Mouse (Mus musculus) forebrain, embryonic 13.5 days (tissue): ENCODE results near the gene Prr23a1. TPM values are rescaled to one million over a fixed set of nuclear protein-coding genes. Genes with fewer than 3 reads are reported as not detected.

ENCODE experiments used
- ATAC-seq: fragments of 200-750 bp; cut with Nextera tagmentation; 2 replicates; pipeline ENCODE4 v1.8.0; 2017
- H3K27ac ChIP-seq: fragments of 300-500 bp; sonication (generic); 2 replicates; pipeline ENCODE4 v1.5.1; 2015; ENCODE audit warnings: inconsistent platforms, mild to moderate bottlenecking, moderate library complexity
- H3K27me3 ChIP-seq: fragments of 300-500 bp; sonication (generic); 2 replicates; pipeline ENCODE4 v1.6.1; 2015; ENCODE audit warnings: mild to moderate bottlenecking, inconsistent platforms
- H3K36me3 ChIP-seq: fragments of 300-500 bp; sonication (generic); 2 replicates; pipeline ENCODE4 v1.6.1; 2015; ENCODE audit warnings: mild to moderate bottlenecking, inconsistent platforms; ENCODE audit not compliant: poor library complexity, severe bottlenecking
- H3K4me1 ChIP-seq: fragments of 300-500 bp; sonication (generic); 2 replicates; pipeline ENCODE4 v1.6.1; 2015; ENCODE audit warnings: inconsistent platforms
- H3K4me2 ChIP-seq: fragments of 300-500 bp; sonication (generic); 2 replicates; pipeline ENCODE4 v1.6.1; 2015; ENCODE audit warnings: inconsistent platforms, mild to moderate bottlenecking, moderate library complexity
- H3K4me3 ChIP-seq: fragments of 300-500 bp; sonication (generic); 2 replicates; pipeline ENCODE4 v1.5.1; 2015; ENCODE audit warnings: mild to moderate bottlenecking, inconsistent platforms
- H3K9ac ChIP-seq: fragments of 300-500 bp; sonication (generic); 2 replicates; pipeline ENCODE4 v1.6.1; 2015; ENCODE audit warnings: mild to moderate bottlenecking, inconsistent platforms
- H3K9me3 ChIP-seq: fragments of 300-500 bp; sonication (generic); replicated peaks from 2 replicates; pipeline ENCODE4 v1.6.1; 2016; ENCODE audit warnings: inconsistent platforms
- WGBS: fragments of 180-500 bp; shearing (Covaris S2); methylation state at CpG from one replicate; pipeline ENCODE4 v1.1.7; 2015; 5-methylcytosine and 5-hydroxymethylcytosine counted together
- polyA plus RNA-seq: library from polyadenylated mRNA; unstranded; fragments of >200 nt; fragmentation: Nextera tagmentation; extraction: Ambion mirVana; gene quantifications from 2 replicates; pipeline ENCODE4 v1.2.1, GENCODE M21; 2015

Gene Prr23a1
- polyA plus RNA-seq, 1 experiment from 2014 or later = not detected

DNA sequence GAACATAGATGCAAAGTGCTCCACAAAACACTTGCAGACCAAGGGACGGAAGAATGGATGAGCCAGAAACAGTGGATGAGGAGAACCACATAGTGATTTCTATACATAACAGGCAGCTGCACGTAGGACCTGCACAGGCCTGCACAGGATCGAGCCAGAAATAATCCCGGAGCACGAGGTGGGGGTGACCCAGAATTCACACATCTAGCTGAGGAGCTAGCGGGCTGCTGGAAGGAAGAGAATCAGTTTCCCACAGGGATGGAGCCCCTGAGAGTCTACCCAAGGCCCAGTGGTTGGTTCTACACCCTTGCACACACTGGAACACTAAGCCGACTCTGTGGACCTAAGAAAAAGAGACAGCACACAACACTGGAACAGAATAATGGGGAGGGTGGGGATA lies 18.5 kb upstream of the Prr23a1 start:
- no peak for ATAC-seq

DNA sequence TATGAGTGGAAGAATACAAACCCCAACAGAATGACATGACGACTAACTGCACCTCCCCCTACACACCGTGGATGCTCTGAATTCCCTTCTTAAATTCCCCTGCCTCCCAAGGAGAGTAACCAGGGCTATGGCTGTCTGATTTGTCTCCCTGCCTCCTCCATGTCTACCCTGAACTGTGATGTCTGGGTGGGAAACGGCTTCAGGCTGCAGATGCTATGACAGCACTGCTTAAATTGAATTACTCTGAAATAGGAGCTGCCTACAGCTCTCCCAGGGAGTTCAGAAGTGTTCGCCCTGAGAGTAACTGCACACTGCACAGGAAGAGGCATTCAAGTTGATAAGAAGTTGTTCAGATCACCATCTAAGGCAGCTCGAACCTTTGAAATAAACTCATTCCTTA lies 12.8 kb upstream of the Prr23a1 start:
- 73% methylated on average over 5 of the region's 5 CpGs for WGBS

More for the DNA sequence above, 18.5 kb upstream of the Prr23a1 start:
- 88% methylated on average over 7 of the region's 7 CpGs for WGBS
- no peak overlapping the region for H3K27ac ChIP-seq
- no peaks in the 10 kb centered on the region for H3K4me1 ChIP-seq
- no peaks in the 10 kb centered on the region for H3K27me3 ChIP-seq
- 0 out of 2 replicates have a peak, but pooled peaks cover 5% of the 10 kb centered on the region for H3K9me3 ChIP-seq
- no peak overlapping the region for H3K4me3 ChIP-seq
- no peaks in the 10 kb centered on the region for H3K36me3 ChIP-seq
- H3K9ac ChIP-seq = no peak overlapping the region
- H3K4me2 ChIP-seq = no peak overlapping the region

GRCm38 (mm10) chr9:98837537-98838074 lies 4.7 kb upstream of the Prr23a1 start:
- no peak for ATAC-seq
- H3K27me3 ChIP-seq = no peaks in the 10 kb centered on the region
- 89% methylated on average over 7 of the region's 7 CpGs for WGBS
- H3K4me2 ChIP-seq = no peak overlapping the region
- no peak overlapping the region for H3K9ac ChIP-seq
- no peaks in the 10 kb centered on the region for H3K4me1 ChIP-seq
- H3K27ac ChIP-seq = no peak overlapping the region
- no peak overlapping the region for H3K4me3 ChIP-seq
- H3K36me3 ChIP-seq = no peaks in the 10 kb centered on the region
- H3K9me3 ChIP-seq = no peaks in the 10 kb centered on the region

More for the DNA sequence above, 12.8 kb upstream of the Prr23a1 start:
- Histone ChIP-seq H3K4me3 (no peak overlapping the region), H3K4me1 (no peaks in the 10 kb centered on the region), H3K36me3 (no peaks in the 10 kb centered on the region), H3K27me3 (no peaks in the 10 kb centered on the region), H3K9ac (no peak overlapping the region), H3K9me3 (no peaks in the 10 kb centered on the region), H3K27ac (no peak overlapping the region), H3K4me2 (no peak overlapping the region)
- no peak for ATAC-seq

DNA sequence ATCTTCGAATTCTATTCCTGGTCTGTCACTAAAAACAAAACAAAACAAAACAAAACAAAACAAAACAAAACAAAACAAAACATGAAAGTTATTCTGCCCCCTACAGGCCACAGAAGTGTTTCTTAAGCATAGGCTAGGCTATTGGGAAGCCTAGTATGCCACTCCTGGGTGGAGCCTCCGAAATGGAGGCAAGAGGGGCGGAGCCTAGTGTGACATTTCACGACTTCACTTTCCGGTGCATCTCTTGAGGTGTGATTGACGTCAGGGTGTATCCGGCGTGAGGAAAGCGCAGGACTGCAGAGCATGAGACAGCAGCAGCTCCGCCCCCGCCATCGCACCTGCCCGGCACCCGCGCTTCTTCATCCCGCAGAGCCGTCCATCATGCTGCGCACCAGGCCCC lies 13.9 kb downstream of the Prr23a1 start, which contains the start of gene Prr23a2:
Prr23a2 (plus strand) TSS at position 285 of the 400 bp plus-strand sequence.
- H3K9ac ChIP-seq = no peak within 1 kb of the TSS
- no peak within 1 kb of the TSS for H3K4me2 ChIP-seq
- no peaks in the 10 kb centered on the region for H3K27me3 ChIP-seq
- H3K27ac ChIP-seq = no peak within 1 kb of the TSS
- ATAC-seq = no peak
- 83% methylated on average over 12 of the region's 18 CpGs for WGBS
- H3K36me3 ChIP-seq = no peaks in the 10 kb centered on the region
- no peak within 1 kb of the TSS for H3K4me3 ChIP-seq
- H3K9me3 ChIP-seq = no peaks in the 10 kb centered on the region
- H3K4me1 ChIP-seq = no peaks in the 10 kb centered on the region

DNA sequence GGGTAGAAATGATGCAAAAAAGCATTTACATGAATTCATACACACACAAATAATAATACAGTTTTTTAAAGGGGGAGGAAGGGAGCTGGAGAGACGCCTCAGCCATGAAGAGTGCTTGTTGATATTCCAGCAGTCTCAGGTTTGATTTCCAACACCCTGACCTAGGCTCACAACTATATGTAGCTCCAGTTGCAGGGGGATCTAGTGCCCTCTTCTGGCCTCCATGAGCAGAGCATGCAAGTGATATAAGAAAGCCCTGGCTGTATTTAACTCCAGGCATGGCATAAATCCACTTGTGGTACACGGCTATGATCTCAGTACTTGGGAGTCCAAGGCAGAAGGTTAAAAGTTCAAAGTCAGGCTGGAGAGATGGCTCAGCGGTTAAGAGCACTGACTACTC lies 21.2 kb downstream of the Prr23a1 start:
- H3K4me2 ChIP-seq = no peak overlapping the region
- no peak overlapping the region for H3K9ac ChIP-seq
- H3K4me3 ChIP-seq = no peak overlapping the region
- ATAC-seq = no peak
- H3K36me3 ChIP-seq = no peaks in the 10 kb centered on the region
- H3K27ac ChIP-seq = no peak overlapping the region
- 0 out of 2 replicates have a peak, but pooled peaks cover 2% of the 10 kb centered on the region for H3K9me3 ChIP-seq
- WGBS = 70% methylated on average over 3 of the region's 3 CpGs
- no peaks in the 10 kb centered on the region for H3K4me1 ChIP-seq
- no peaks in the 10 kb centered on the region for H3K27me3 ChIP-seq

DNA sequence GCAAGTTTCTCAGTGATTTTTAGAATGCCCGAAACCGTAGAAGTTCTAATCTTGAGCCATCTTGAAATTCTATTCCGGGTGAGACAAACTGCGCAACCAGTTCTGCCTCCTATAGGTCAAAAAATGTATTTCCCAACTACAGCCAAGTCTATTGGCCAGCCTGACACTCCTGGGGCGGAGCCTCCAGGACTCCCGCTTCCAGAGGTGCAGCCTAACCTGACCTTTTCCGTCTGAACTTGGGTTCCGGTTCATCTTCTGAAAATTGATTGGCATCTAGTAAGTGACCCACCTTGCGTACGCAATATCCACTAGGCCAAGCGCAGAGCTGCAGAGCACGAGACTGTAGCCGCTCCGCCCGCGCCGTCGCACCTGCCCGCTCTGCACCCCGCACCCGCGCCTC lies 22.3 kb downstream of the Prr23a1 start, which contains the start of gene Prr23a3:
Prr23a3 (plus strand) TSS at position 197 of the 400 bp plus-strand sequence.
- Histone ChIP-seq H3K36me3 (no peaks in the 10 kb centered on the region), H3K4me1 (no peaks in the 10 kb centered on the region), H3K4me2 (no peak within 1 kb of the TSS), H3K4me3 (no peak within 1 kb of the TSS), H3K9me3 (0 out of 2 replicates have a peak, but pooled peaks cover 2% of the 10 kb centered on the region), H3K9ac (no peak within 1 kb of the TSS), H3K27ac (no peak within 1 kb of the TSS), H3K27me3 (no peaks in the 10 kb centered on the region)
- WGBS = 67% methylated on average over 22 of the region's 22 CpGs
- no peak for ATAC-seq

Other genes starting within 250 kb of the Prr23a1 start
- gene Mrps22, start 240.8 kb upstream of the Prr23a1 start, polyA plus RNA-seq = 68.4 and 69.6 TPM in 2 replicates
- not detected in 2 replicates for gene Prr23a2, start 14.0 kb downstream of the Prr23a1 start, polyA plus RNA-seq
- gene Prr23a3, start 22.3 kb downstream of the Prr23a1 start, polyA plus RNA-seq = not detected in 2 replicates
- gene 7420426K07Rik, start 60.6 kb downstream of the Prr23a1 start, polyA plus RNA-seq = not detected in 2 replicates
- gene Foxl2, start 112.8 kb downstream of the Prr23a1 start, polyA plus RNA-seq = 0.34 TPM in 2 replicates
- gene Faim, start 143.9 kb downstream of the Prr23a1 start, polyA plus RNA-seq = 84.6 and 97.0 TPM in 2 replicates
- 0.14 TPM in 1 of 2 replicates, not detected in the other for gene Gm1123, start 193.2 kb downstream of the Prr23a1 start, polyA plus RNA-seq